Mouse (Mus musculus) heart, embryonic 12.5 days (tissue): ENCODE results near the gene Sobp. TPM values are rescaled to one million over a fixed set of nuclear protein-coding genes. Genes with fewer than 3 reads are reported as not detected.
A peak's percentile ranks its signal among the peaks of the same experiment; 100 is the strongest.

ENCODE experiments used
- ATAC-seq: fragments of 200-750 bp; cut with Nextera tagmentation; 2 replicates; pipeline ENCODE4 v1.8.0; 2017; ENCODE audit warnings: moderate TSS enrichment, moderate library complexity; ENCODE audit not compliant: insufficient number of reproducible peaks, low FRiP score
- H3K27ac ChIP-seq: fragments of 300-500 bp; sonication (generic); 2 replicates; pipeline ENCODE4 v1.5.1; 2016; ENCODE audit warnings: mild to moderate bottlenecking, moderate library complexity; ENCODE audit not compliant: poor library complexity, severe bottlenecking
- H3K27me3 ChIP-seq: fragments of 300-500 bp; sonication (generic); replicated peaks from 2 replicates; pipeline ENCODE4 v1.6.1; 2016; ENCODE audit warnings: mild to moderate bottlenecking, moderate library complexity
- H3K36me3 ChIP-seq: fragments of 300-500 bp; sonication (generic); 2 replicates; pipeline ENCODE4 v1.6.1; 2016; ENCODE audit warnings: mild to moderate bottlenecking, moderate library complexity
- H3K4me1 ChIP-seq: fragments of 300-500 bp; sonication (generic); replicated peaks from 2 replicates; pipeline ENCODE4 v1.6.1; 2016; ENCODE audit warnings: mild to moderate bottlenecking
- H3K4me2 ChIP-seq: fragments of 300-500 bp; sonication (generic); 2 replicates; pipeline ENCODE4 v1.6.1; 2016; ENCODE audit warnings: mild to moderate bottlenecking, moderate library complexity
- H3K4me3 ChIP-seq: fragments of 300-500 bp; sonication (generic); 2 replicates; pipeline ENCODE4 v1.5.1; 2016; ENCODE audit warnings: mild to moderate bottlenecking
- H3K9ac ChIP-seq: fragments of 300-500 bp; sonication (generic); 2 replicates; pipeline ENCODE4 v1.6.1; 2016; ENCODE audit warnings: mild to moderate bottlenecking, moderate library complexity
- H3K9me3 ChIP-seq: fragments of 300-500 bp; sonication (generic); replicated peaks from 2 replicates; pipeline ENCODE4 v1.6.1; 2016; ENCODE audit warnings: mild to moderate bottlenecking, moderate library complexity
- WGBS: fragments of 180-500 bp; shearing (Covaris S2); methylation state at CpG from one replicate; pipeline ENCODE4 v1.1.7; 2016; 5-methylcytosine and 5-hydroxymethylcytosine counted together
- polyA plus RNA-seq: library from polyadenylated mRNA; unstranded; fragments of >200 nt; fragmentation: Nextera tagmentation; extraction: Ambion mirVana; gene quantifications from 2 replicates; pipeline ENCODE4 v1.2.1, GENCODE M21; 2016

Sobp gene
- polyA plus RNA-seq, 1 experiment from 2014 or later: 3.1 TPM

DNA sequence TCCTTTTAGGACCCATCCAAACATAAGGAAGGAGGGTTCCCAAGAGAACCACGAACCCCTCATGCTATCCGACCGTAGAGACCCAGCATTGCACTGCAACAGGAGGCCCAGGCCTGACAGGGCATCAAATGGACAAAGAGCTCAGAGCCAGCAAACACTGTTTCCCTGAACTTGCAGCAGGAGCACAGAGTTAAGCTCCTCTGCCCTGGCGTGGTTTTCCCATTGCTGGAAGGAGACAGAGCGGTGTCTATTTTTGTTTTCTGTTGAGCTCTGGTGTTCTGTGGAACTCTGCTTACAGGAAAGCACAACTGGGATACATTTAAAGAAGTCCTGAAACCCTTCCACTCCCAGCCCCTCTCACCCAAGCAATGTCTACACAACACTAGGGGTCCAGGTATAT, 15.0 kb downstream of the Sobp start:
- H3K9ac ChIP-seq: no peak overlapping the region; the same call in 1 of the 2 replicates
- H3K4me1 ChIP-seq: peaks cover 22% of the 10 kb centered on the region

DNA sequence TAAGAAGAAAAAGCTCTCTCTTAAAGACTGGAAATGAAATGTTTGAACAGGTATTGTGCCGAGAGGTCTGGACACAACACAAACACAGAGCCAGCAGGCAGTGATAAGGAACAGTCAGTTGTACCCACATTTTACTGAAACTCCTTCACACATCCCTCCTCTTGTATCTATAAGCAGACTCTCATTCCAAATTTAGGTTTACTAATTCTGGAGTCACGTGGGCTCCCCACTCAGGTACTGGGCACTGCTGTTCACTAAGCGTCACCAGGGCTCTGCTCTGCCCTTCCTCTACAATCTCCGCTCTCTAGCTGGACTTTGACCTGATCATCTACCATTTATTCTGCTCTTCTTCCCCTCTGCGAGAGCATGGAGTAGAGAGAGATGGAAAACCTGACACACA, 15.4 kb downstream of the Sobp start:
- Histone ChIP-seq H3K36me3 (no peaks in the 10 kb centered on the region), H3K27ac (peak overlapping the region; percentile 81), H3K4me1 (peaks cover 24% of the 10 kb centered on the region), H3K4me2 (peak overlapping the region; percentile 6; the same call in 1 of the 2 replicates), H3K27me3 (no peaks in the 10 kb centered on the region), H3K4me3 (no peak overlapping the region), H3K9ac (no peak overlapping the region), H3K9me3 (peaks cover 3% of the 10 kb centered on the region; the same call in 1 of the 2 replicates)
- no peak for ATAC-seq
- 48% methylated on average over 5 of the region's 5 CpGs for whole genome bisulfite sequencing

More for the DNA sequence above, 15.0 kb downstream of the Sobp start:
- Histone ChIP-seq H3K9me3 (peaks cover 3% of the 10 kb centered on the region; the same call in 1 of the 2 replicates), H3K4me2 (peak overlapping the region; percentile 6; the same call in 1 of the 2 replicates), H3K4me3 (no peak overlapping the region), H3K27me3 (no peaks in the 10 kb centered on the region), H3K36me3 (no peaks in the 10 kb centered on the region), H3K27ac (peak overlapping the region; percentile 81)
- 57% methylated on average over 5 of the region's 5 CpGs for WGBS
- ATAC-seq: no peak

GRCm38 (mm10) chr10:43155046-43155560, 19.2 kb downstream of the Sobp start:
- Histone ChIP-seq H3K27me3 (no peaks in the 10 kb centered on the region), H3K9ac (no peak overlapping the region), H3K9me3 (no peaks in the 10 kb centered on the region), H3K4me3 (no peak overlapping the region), H3K4me1 (peaks cover 24% of the 10 kb centered on the region), H3K36me3 (no peaks in the 10 kb centered on the region), H3K27ac (peak overlapping the region; percentile 32; the same call in 1 of the 2 replicates), H3K4me2 (peak overlapping the region; percentile 32; the same call in 1 of the 2 replicates)
- 30% methylated on average over 12 of the region's 12 CpGs for WGBS
- ATAC-seq: peak; percentile 68

DNA sequence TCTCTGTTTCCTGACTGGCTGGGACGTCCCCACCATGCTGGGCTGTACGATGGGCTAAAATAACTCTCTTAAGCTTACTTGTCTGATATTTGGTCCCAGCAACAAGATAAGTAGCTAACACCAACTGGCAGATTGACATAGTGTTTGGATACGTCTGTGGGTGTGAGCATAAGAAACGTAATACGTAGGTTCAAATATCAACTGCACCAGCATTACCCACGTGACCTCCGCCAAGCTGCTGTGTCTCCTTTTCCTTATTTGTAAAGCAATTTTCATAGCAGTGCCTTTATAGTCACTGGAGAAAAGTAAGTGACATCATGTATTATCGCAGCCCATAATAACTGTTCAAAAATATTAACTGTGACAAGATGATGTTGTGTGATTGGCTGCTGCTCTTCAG, 21.7 kb downstream of the Sobp start:
- Histone ChIP-seq H3K27ac (no peak overlapping the region), H3K9me3 (no peaks in the 10 kb centered on the region), H3K4me2 (no peak overlapping the region), H3K27me3 (no peaks in the 10 kb centered on the region), H3K4me3 (no peak overlapping the region), H3K9ac (no peak overlapping the region), H3K4me1 (peaks cover 14% of the 10 kb centered on the region), H3K36me3 (no peaks in the 10 kb centered on the region)
- no peak for ATAC-seq
- 75% methylated on average over 8 of the region's 8 CpGs for WGBS

GRCm38 (mm10) chr10:43148456-43148855, 25.9 kb downstream of the Sobp start:
- Histone ChIP-seq H3K9me3 (0 out of 2 replicates have a peak, but pooled peaks cover 2% of the 10 kb centered on the region), H3K27ac (no peak overlapping the region), H3K36me3 (no peaks in the 10 kb centered on the region), H3K4me2 (no peak overlapping the region), H3K9ac (no peak overlapping the region), H3K4me3 (no peak overlapping the region), H3K4me1 (no peaks in the 10 kb centered on the region), H3K27me3 (no peaks in the 10 kb centered on the region)
- 82% methylated on average over 11 of the region's 11 CpGs for WGBS
- no peak for ATAC-seq

- H3K4me3 ChIP-seq: no peak overlapping the region
- H3K27ac ChIP-seq: no peak overlapping the region
- H3K9me3 ChIP-seq: 0 out of 2 replicates have a peak, but pooled peaks cover 2% of the 10 kb centered on the region
- no peak overlapping the region for H3K4me2 ChIP-seq
- no peaks in the 10 kb centered on the region for H3K27me3 ChIP-seq
- 81% methylated on average over 9 of the region's 9 CpGs for WGBS
- no peak for ATAC-seq
- no peak overlapping the region for H3K9ac ChIP-seq
- no peaks in the 10 kb centered on the region for H3K36me3 ChIP-seq
- no peaks in the 10 kb centered on the region for H3K4me1 ChIP-seq
Measured at GRCm38 (mm10) chr10:43143173-43143572, 31.2 kb downstream of the Sobp start.

DNA sequence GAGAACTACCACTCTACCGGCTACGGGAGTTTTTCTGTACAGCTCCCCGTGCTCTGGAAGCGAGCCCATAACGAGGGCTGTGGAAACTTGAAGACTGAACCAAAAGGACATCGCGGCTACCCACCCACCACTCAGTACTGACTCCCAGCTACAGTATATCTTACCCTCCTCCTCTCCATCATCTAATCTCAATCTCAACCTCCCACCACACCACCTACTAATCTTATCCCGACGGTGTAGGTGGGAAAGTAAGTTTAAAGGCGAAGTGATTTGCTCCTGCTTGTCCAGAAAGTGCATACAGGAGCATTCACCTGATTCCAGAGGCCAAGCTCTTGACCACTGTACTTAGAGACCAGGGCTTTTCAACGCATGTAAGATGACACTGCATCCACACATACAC, 40.3 kb downstream of the Sobp start:
- H3K9me3 ChIP-seq: no peaks in the 10 kb centered on the region
- H3K9ac ChIP-seq: no peak overlapping the region
- ATAC-seq: no peak
- H3K27ac ChIP-seq: no peak overlapping the region
- peaks cover 3% of the 10 kb centered on the region; the same call in 1 of the 2 replicates for H3K4me1 ChIP-seq
- H3K4me2 ChIP-seq: no peak overlapping the region
- no peaks in the 10 kb centered on the region for H3K27me3 ChIP-seq
- 79% methylated on average over 11 of the region's 11 CpGs for WGBS
- no peak overlapping the region for H3K4me3 ChIP-seq
- H3K36me3 ChIP-seq: peaks cover 5% of the 10 kb centered on the region; the same call in 1 of the 2 replicates

DNA sequence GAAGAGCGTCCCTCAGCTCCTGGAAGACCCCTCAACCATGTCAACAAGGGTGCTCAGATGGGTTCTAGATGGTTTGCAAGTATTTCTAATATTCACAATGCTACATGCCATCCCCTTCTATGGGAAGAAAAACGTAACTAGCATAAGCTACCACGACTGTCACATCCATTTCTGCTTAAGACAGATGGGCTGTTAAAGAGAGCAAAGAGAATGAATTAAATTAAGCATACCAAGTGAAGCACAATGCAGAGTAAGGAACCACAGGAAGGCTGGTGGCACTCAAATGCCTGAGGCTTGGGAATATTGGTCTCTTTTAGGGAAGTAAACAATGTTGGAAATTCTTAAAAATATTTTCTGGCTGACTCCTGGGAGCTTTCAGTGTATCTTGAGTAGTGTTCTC, 45.6 kb downstream of the Sobp start:
- H3K4me1 ChIP-seq: peaks cover 28% of the 10 kb centered on the region
- WGBS: 62% methylated on average over 3 of the region's 3 CpGs
- H3K27me3 ChIP-seq: no peaks in the 10 kb centered on the region
- no peaks in the 10 kb centered on the region for H3K36me3 ChIP-seq
- H3K4me2 ChIP-seq: no peak overlapping the region
- H3K4me3 ChIP-seq: no peak overlapping the region
- no peak overlapping the region for H3K27ac ChIP-seq
- no peak for ATAC-seq
- H3K9ac ChIP-seq: no peak overlapping the region
- H3K9me3 ChIP-seq: no peaks in the 10 kb centered on the region

DNA sequence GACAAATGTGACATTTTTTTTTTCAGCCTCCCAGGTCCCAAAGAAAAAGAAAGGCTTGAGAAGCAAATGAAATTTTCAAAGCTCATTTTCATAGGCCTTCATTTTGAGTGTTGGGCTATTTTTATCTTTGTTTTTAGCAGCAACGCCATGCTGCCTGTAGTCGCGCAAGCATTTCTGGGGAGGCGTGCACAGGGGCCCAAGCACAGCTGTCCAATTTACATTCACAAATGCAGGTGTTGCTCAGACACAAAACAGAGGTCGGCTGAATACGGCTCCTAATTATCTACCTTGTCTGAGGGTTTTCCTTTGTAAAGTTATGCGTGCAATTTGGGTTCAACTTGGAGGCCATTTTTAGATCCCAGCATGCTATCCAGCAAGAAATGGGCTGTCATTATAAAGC, 49.8 kb downstream of the Sobp start:
- peak overlapping the region; percentile 59; the same call in 1 of the 2 replicates for H3K27ac ChIP-seq

DNA sequence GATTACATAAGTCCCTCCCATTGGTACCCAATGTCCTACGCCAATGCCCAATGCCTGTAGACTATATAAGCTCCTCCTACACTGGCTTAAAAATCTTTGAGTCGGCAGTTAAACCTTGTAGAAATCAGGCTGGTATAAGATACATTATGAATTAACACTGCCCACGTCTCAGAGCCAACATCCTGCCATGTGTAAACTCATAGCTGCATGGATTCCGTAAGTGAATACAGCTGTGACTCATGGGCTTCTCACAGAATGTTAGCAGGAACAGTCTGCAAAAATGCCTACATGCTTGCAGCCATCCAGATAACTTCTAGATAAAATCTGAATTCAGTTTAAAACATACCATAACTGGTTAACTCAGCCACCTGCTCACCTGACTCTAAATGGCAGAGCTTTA, 50.2 kb downstream of the Sobp start:
- ATAC-seq: no peak
- H3K4me1 ChIP-seq: peaks cover 40% of the 10 kb centered on the region
- H3K9me3 ChIP-seq: no peaks in the 10 kb centered on the region
- H3K4me3 ChIP-seq: no peak overlapping the region
- WGBS: 78% methylated on average over 4 of the region's 4 CpGs
- no peaks in the 10 kb centered on the region for H3K36me3 ChIP-seq
- peak overlapping the region; percentile 59 for H3K27ac ChIP-seq
- H3K4me2 ChIP-seq: no peak overlapping the region
- no peaks in the 10 kb centered on the region for H3K27me3 ChIP-seq
- no peak overlapping the region for H3K9ac ChIP-seq

More for the DNA sequence above, 49.8 kb downstream of the Sobp start:
- ATAC-seq: no peak
- Histone ChIP-seq H3K4me3 (no peak overlapping the region), H3K4me2 (no peak overlapping the region), H3K4me1 (peaks cover 40% of the 10 kb centered on the region), H3K9me3 (no peaks in the 10 kb centered on the region), H3K9ac (no peak overlapping the region), H3K27me3 (no peaks in the 10 kb centered on the region), H3K36me3 (no peaks in the 10 kb centered on the region)
- 56% methylated on average over 7 of the region's 7 CpGs for WGBS

DNA sequence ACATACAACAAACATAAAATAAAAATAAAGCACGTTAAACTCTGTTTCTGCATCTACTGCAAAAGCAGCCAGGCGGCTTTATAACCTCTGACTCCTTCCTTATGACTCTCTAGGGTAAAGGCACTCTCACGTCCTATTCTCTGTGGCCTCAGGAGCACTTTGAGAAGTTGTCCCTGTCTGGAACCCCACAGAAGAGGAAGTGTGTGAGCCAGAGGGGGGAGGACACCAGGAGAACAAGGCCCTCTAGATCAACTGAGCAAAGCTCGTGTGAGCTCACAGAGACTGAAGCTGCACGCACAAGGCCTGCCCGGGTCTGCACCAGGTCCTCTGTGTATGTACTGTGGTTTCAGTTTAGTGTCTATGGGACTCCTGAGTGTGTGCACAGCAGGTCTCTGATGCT, 50.9 kb downstream of the Sobp start:
- Histone ChIP-seq H3K9ac (no peak overlapping the region), H3K4me1 (peaks cover 40% of the 10 kb centered on the region), H3K4me2 (no peak overlapping the region), H3K4me3 (no peak overlapping the region), H3K9me3 (no peaks in the 10 kb centered on the region), H3K36me3 (no peaks in the 10 kb centered on the region), H3K27me3 (no peaks in the 10 kb centered on the region), H3K27ac (no peak overlapping the region; the same call in 1 of the 2 replicates)
- ATAC-seq: no peak
- WGBS: 75% methylated on average over 6 of the region's 6 CpGs
